Mouse (Mus musculus) spleen, postnatal 4 days (tissue): ENCODE data around the gene Hdac9.

ENCODE experiments used
- DNase-seq, 2 experiments: peaks; one replicate each; pipeline ENCODE4 v3.0.0; 2022; ENCODE audit warnings: low spot score in 2 of 2

Gene Hdac9

DNA sequence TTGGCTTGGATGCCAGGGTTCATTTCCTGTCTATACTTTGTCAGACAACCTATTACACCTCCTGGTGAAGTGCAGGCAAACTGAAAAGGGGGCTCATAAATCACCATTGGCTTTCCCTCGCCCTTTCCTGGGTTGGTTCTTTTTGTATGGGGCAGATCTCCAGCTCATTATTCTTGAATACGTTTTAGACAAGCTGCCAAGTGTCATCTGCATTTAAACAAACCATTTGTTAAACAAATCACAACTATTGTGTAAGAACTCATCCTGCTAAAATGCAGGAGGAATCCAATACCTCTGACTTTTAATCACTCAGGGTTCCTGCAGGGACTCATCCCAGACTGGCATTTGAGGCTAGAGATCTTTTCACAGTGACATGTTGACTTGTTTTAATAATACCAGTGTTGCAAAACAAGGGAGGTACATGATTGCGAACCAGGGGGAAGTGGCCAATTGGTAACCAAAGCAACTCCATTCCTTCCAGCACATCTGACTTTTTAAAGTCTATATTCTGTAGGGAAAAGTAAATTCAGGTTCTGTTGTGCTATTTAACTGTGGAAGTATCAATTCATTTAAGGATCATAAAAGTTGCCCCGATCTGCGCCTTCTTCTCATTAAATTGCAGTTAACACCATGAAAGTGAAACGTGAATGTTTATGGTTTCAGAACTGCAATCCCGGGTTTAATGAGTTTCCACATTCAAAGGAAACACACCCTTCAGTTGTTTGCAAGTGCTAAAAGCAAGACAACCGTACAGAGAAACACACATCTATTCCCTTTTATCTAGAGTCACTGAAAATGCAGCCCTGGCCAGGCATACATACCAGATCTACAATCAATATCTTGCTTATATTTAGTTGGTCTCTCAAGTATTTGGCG lies 696.6 kb downstream of the Hdac9 start:
- no peak for DNase-seq

DNA sequence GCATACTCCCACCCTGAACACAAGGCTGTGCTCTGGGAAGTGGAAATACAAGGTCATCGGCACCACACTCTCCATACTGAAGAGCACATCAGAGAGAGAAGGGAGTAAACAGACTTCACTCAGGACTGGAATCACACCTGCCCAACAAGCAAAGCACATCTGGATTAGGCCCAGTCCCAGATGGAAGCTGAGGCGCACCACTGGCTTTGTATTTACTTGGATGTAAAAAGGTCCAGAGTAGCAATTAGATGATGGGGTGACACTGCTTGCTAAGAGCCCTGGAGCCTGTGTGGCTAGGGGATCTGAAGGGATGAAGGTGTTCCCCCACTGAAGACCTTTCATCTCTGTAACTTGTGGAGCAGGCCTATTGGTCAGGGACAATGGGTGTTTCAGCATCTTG lies 698.3 kb downstream of the Hdac9 start:
- no peak for DNase-seq

DNA sequence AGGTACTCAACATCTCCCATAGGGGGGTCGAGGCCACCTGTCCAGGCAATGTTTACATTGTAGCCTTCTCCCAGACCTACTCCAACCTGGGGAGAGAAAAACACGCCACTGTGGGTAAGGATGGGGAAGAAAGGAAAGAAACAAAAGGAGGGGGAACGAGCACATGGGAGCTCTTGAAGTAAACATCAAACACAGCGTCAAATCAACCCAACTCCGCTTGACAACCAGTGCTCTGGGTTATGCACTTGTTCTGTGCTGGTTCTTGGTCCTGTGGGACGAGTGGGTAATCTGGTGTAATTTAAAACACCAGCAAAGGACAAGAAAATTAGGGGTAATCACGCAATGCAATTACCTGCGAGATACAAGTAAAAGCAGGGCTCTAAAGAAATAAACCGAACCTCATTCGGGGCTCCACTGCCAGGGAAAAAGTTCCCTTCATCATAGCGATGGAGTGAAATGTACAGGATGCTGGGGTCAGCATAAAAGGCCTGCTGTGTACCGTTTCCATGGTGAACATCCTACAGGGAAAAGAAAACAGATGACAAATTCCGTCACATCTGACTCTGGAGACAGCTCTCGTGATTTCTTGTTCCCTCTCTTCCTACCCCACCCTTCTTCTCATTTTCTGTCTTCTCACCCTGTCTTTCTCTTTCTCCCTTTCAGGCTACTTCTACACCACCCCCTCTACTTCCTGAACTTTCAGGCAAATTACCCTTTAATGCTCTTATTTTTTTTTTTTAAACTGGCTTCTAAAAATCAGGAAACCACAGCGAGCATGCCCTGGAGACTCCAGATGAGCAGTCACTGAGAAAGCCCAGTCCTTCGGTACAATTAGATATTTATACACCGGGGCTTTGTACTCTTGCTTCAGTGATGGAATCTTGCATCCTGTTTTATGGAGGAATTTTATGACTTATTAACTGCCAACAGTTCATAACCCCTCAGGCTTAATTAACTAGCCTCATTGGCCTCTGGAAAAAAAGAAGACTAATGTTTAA lies 701.6 kb downstream of the Hdac9 start:
- no peak for DNase-seq

DNA sequence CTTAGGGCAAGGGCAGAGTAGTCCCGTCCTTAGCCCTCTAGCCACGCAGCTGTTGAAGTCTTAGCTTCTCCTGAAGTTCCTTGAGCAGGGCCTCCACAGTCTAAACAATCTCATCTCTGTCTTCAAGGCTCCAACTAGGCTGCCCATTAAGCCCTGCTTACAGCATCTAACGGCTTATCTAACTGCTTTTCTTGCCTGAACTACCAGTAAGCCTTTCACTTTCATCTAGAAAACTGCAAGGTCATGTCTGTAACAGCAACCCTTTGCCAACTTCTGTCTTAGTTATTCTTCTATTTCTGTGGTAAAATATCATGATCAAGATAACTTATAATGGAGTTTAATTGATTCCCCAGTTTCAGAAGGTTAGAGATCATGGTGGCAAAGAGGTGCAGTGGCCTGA lies 704.7 kb downstream of the Hdac9 start:
- no peak for DNase-seq

DNA sequence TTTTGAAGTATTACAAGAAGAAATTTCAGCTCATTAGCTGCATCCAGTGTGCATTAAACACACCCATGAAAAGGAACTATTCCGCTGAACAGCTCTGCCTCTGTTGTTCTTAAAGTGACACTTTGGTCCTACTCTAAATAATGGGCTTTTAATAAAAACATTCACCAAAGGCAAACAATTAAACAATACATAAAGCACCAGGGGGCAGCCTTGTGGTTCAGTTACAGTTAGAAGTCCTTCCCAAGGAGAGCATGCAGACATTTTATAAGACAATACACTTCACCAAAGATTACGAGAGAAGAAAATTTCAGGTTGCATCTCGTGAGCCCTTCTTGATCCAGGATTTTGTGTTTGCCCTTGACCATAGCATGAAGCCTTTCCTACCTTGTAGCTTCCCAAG lies 715.4 kb downstream of the Hdac9 start:
- no peak for DNase-seq

DNA sequence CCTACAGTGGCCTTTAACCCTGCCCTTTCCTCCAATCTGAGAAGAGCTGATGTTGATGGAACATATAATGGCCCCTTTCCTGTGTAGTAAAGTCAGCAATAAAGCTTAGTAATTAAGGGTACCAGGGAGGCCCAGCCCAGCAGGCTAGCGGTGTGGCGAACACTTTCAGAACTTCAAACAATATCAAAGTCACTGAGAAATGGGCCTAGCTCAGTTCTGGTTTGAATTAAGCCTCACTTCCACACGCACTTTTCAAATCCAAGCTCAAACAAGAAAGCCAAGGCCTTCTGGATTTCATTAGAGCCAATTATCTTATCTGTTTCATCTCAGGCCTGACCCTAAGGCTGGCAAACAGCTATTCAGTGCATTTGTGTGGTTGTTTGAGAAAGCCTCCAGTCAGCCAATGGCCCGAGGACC lies 716.9 kb downstream of the Hdac9 start:
- no peak for DNase-seq

DNA sequence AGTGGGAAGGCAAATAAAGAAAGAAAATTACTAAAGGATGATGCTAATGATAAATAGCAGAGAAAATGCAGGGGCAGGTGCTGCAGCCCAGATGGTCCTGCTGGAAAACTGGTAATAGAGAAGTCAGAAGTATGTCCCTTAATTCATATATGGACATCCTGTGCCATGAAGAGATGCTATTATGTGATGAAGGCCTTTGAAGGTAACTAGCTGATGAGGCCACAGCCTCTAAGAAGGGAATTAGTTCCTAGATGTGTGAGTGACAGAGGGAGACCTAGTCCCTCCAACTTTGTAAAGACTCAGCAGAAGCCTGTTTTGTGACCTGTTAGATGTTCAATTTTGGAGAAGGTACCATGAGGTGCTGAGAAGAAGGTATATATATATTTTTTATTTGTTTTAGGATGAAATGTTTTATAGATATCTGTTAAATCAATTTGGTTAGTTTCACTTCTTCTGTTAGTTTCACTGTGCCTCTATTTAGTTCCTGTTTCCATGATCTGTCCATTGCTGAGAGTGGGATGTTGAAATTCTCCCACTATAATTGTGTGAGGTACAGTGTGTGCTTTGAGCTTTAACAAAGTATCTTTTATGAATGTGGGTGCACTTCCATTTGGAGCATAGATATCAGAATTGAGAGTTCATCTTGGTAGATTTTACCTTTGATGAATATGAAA lies 721.6 kb downstream of the Hdac9 start:
- DNase-seq = no peak

DNA sequence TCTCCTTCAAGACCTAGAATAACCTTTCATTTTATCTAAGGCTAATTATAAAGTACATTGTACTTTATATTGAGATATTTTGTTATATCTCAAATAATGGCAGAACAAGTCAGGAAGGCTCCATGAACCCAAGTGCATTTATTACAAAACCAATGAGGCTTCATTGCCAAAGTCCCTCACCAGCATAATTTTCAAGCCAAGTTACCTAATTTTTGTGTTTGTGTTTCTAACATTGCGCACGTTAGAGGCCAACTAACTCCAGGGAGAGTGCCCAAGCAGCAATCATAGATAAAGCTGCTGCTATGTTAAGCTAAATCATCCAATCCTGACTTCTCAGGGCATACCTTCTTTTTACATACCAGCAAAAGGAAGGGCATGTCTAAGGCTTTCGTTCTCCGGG lies 722.8 kb downstream of the Hdac9 start:
- no peak for DNase-seq

DNA sequence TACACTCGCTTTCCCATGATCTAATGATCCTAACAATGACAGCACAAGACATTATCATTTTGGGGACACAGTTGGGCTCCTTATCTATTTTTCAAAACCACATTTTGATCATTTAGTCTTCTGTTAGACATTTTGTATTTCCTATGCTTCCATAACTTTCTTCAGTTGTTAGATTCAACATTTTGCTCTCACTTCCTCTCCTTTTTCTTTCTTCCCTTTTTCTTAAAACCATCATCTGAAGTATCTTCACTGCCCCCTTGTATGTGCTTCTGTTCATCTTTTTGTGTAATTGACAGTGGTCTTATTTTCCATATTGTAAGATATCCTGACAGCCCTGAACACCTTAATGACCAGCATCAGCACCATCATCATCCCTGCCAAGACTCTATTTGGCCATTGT lies 725.6 kb downstream of the Hdac9 start:
- DNase-seq = no peak

DNA sequence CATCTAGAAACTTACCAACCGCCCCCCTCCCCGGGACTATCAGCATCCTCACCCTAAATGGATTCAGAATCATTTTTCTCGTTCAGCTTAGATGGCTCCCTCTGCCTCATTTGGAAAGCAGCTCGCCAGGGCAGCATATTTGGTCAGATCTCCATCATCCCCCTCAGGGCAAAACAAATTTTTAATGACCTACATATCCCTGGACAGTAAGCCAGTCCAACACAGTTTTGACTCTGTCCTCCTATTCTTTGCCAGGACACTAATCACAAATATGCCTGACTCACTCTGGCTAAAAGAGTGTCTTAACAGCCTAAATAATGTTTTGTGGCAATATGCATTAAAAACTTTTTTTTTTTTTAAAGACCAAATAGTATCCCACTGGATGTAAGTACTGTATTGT lies 738.0 kb downstream of the Hdac9 start:
- no peak for DNase-seq

DNA sequence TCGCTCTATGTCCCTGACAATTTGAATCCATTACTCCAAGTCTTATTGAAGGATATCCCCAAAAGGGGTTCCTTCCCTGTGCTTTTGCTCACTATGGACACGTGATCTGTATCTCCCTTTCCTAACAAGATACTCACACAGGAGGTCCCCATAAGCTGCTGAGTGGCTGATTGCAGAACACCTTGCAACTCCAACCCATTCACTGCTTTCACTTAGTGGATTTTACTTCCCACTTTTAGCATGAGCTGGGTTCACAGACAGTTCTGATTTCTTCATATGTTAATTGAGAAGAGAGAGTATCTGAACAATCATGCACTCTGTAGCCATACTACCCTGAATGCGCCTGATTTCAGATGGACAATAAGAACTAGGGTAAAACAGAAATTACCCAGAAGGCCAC lies 740.1 kb downstream of the Hdac9 start:
- DNase-seq = no peak

DNA sequence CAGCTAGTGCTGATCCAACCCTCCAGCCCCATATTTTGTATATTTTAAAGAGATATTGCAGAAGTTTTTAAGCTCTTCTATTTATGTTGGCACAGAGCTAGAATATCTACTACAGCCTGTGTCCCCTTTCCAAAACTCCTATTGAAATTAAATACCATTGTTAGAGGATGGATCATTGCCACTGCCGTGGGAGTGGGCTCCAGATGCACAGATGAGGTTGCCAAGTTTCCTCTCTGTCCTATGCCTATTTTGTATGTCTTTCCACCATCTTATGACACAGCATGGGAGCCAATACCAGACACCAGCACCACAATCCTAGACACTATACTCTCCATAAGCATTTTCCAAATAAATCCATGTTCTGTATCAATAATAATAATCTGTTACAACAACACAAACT lies 743.9 kb downstream of the Hdac9 start:
- no peak for DNase-seq

DNA sequence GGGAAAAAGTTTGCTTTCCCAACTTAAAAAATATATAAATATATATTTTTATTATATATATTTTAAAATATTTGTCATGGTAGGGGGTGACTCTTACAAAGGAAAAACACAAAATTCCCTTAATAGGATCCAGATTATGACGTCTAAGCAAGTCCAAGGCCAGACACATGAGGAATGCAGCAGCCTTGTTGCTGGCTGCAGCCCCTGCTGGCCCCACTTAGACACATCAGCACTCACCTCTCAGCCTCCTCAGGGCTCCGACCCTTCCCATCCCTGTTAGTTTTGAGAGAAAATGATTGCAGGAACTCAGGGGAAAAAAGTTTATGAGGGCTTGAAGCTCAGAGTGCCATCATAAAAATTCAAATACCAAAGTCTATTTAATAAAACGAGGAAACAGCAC lies 746.3 kb downstream of the Hdac9 start:
- no peak for DNase-seq

DNA sequence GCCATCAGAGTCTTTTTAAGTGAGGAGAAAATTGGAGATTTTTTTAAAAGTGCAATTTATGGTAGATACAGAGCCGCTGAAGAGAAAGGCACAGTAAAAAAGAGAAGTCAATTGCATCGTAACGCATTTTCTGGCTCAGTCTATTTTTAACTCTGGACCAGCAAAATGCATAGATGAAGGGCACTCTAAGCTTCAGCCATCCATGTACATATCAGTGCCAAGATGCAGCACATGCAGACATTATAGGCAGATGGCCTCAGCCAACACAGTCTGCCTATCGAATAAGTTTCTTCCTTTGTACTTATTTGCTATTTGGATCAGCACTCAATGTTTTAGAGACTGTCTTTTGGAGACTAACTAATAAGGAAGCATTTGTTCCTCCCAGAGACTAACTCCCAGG lies 751.2 kb downstream of the Hdac9 start:
- DNase-seq = no peak

DNA sequence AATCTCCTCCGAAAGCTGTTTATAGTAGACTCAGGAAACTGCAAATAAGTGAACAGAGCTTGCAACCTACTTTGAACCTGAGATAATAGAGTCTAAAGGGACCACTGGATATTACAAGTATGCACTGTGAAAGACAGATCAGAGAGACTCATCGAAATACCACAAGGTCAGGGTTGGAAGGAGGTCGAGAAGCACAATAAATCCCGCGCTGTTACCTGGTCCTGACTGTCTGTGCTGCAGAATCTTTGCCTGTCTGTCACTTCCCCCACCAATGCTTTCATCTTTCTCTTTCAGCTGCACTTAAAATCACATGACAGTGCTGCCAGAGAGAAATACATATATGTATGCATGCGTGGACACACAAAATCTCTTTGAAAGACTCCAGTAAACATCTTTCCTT lies 760.6 kb downstream of the Hdac9 start:
- DNase-seq = no peak

DNA sequence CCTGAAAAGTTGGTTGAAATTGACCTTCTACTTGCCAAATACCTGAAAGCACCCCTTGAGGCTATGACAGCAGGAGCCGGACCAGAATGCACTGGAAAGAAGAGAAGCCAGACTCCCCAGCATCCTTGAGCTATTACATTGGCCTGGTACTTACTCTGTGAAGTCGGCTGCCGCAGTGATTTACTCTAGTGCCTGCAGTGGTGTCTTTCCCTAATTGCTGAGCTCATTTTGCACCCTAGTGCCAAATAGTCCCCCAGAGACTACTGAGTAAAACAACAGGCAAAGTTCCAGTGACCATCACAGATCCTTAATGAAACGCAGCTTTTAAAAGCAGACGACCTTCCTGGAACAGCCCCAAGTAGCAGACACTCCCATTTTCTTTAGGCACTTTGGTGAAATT lies 761.2 kb downstream of the Hdac9 start:
- DNase-seq = no peak

DNA sequence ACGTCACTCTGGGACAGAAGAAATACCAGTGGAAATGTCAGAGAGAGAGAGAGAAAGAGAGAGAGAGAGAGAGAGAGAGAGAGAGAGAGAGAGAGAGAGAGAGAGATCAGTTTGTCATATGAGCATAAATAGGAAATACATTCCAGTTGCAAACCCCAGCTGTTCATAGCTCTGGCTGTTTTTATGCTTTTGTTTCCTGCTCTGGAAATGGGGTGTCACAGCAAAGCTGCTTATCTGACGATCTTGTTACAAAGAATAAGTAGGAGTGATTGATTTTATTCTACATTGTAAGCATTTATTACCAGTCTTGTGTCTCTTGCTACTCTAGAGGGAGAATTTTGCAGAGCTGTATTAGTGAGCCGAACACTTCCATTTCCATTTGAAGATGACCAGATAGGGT lies 762.1 kb downstream of the Hdac9 start:
- DNase-seq = no peak

DNA sequence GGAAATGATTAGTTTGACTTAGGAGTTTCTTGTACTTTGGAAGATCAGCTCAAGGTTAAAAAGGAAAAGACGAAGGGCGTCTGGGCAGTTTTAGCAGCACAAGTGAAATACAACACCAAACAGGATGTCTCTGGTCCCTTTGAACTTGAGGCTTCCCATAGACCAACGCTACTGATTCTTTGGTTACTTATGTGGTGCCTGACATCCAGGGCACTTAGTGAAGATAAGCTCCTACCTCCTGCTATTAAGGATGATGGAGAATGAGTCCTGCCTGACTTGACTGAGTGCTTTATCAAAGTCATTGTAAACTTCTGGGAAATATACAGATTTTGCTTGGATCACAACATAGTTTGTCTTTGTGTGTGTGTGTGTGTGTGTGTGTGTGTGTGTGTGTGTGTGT lies 765.6 kb downstream of the Hdac9 start:
- DNase-seq = no peak

DNA sequence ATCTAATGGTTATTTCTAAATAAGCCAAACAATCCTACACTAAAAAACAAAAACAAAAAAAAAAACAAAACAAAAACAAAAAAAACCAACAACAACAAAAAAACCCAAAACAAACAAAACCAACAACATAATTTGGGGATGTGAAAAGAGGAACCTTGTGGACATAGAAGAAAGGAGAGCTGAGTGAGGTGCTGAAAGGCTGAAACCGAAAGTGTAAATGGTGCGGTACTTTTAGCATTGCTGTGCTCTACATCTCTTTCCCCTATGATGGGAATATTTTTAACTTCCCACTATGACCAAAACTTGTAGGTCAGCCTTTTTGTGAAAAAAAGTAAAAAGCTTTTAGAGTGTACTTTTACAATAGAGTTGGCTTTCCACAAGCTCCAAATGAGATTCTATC lies 774.2 kb downstream of the Hdac9 start:
- DNase-seq = no peak

DNA sequence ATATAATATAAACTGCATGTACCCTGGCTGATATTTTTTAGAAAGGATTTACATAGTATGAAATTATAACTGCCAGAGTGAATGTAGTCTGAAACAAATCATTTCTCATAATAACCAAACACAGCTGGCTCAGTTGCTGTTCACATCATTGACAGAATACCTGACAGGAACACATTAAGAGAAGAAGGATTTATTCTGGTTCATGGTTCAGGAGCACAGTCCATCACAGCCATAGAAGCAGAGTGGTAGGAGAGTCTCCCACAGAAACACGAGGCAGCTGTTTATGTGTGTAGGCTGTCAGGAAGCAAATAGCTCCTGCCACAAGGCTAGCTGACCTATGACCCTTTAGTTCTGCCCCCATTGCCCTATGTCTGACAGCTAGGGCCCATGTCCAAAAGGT lies 803.6 kb downstream of the Hdac9 start:
- no peak for DNase-seq

DNA sequence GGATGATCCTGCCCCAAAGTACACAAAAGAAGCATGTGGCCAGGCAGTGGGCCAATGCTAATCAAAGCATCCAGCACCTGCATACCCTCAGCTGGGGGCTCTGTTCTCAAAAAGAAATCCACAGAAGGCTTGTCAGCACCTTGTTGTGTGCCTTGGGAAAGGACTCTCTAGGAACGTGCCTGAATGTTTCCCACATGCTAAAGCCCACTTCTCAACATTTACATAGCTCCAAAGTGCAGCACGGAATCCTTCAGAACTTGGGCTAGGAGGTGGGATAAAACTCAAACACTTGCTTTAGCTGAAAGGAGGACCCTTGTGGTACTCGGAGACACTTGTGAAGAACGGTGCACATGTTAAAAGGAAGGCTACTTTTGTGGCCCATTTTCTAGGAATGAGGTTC lies 823.9 kb downstream of the Hdac9 start:
- no peak for DNase-seq

DNA sequence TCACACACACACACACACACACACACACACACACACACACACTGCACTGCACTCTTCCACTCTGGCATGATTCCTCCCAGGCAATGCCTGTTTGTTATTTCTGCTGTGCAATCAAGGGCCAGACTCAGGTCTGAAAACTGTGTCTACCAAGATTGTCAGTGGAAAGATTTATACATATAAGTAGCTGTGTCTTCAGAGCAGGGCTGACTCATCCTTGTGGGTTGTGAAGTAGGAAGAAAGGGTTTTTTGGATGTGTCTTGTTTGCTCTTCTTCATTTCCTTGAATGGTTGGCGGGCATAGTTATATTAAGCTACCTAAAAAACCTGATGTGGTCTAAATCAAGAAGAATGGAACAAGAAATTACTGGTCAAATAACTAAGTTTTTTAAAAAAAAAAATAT lies 825.0 kb downstream of the Hdac9 start:
- no peak for DNase-seq
